Mouse (Mus musculus) CH12.LX (cell line): ENCODE results near the gene Bpgm.

Experiments used
- E2F4 ChIP-seq: IDR thresholded peaks from 2 replicates; pipeline ENCODE4 v1.6.1; 2011; ENCODE audit warnings: low read depth, low read length, improper control_type of control experiment; ENCODE audit not compliant: insufficient replicate concordance
- ZKSCAN1 ChIP-seq: IDR thresholded peaks from 2 replicates; pipeline ENCODE4 v1.6.1; 2012; ENCODE audit warnings: low read depth, inconsistent platforms, low read length, improper control_type of control experiment, borderline replicate concordance

GRCm38 (mm10) chr6:34463582-34463981 is 12.4 kb upstream of the Bpgm start:
- no peak for TF ChIP-seq E2F4
- no peak for TF ChIP-seq ZKSCAN1
